Comparison of ENCODE assay signal across 24 mouse cellular contexts in the genomic region with DNA sequence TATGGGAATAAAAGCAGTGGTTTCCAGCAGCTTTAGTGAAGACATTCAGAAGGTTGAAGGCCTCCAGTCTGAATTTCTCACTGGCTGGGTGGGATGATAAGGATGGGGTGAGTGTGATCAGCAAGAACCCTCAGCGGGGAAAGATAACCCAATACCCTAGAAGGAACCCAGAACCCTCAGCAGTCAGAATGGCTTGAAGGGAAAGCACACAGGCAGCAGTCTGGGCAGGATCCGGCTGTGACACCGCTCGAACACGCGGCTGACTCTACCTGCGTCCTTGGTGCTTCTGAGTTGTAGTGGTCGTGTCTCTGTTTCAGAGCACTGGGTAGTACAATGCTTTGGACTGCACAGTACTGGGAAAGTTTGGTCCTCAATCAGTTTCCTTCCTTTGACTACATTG. TPM values are rescaled to one million over a fixed set of nuclear protein-coding genes. Genes with fewer than 3 reads are reported as not detected.
DNase-seq lines count a peak whose midpoint lies in the region; ATAC-seq and TF ChIP-seq lines count a peak whose summit lies in the region.
"Had no signal": no experiment of that assay in that cellular context is flagged by ENCODE, and none has a peak within 500 bp of the region (broad histone marks: within the 10 kb centered on the region; RNA-seq: fewer than 3 reads in every experiment).

No protein-coding gene starts in this region.

- TF ChIP-seq CTCF in liver, postnatal 0 days (IDR thresholded peaks at IDR 0.05; ENCODE audit: low read depth): no peak

- no peak for TF ChIP-seq EP300 in liver, postnatal 0 days (IDR thresholded peaks at IDR 0.05; ENCODE audit: low read depth)

- no peak overlapping the region for H3K9ac ChIP-seq in liver, embryonic 12.5 days
- H3K9ac ChIP-seq in liver, postnatal 0 days (replicated peaks): no peak overlapping the region
- H3K9ac ChIP-seq: embryonic facial prominence, embryonic 13.5 days; forebrain, embryonic 12.5 days; forebrain, embryonic 15.5 days; hindbrain, embryonic 14.5 days had no signal

- H3K27me3 ChIP-seq in liver, embryonic 12.5 days (replicated peaks): no peaks in the 10 kb centered on the region
- no peaks in the 10 kb centered on the region for H3K27me3 ChIP-seq in liver, postnatal 0 days (ENCODE audit: insufficient read depth, low read length)
- no peaks in the 10 kb centered on the region for H3K27me3 ChIP-seq in embryonic facial prominence, embryonic 10.5 days (replicated peaks; ENCODE audit: low read depth, poor library complexity, severe bottlenecking)
- H3K27me3 ChIP-seq: CH12.LX; embryonic facial prominence, embryonic 13.5 days; forebrain, embryonic 12.5 days; forebrain, embryonic 15.5 days had no signal

- H3K4me3 ChIP-seq in liver, embryonic 12.5 days: no peak overlapping the region
- no peak overlapping the region for H3K4me3 ChIP-seq in liver, postnatal 0 days (ENCODE audit: low read depth, low read length)
- no peak overlapping the region for H3K4me3 ChIP-seq in embryonic facial prominence, embryonic 10.5 days
- H3K4me3 ChIP-seq: embryonic facial prominence, embryonic 13.5 days; erythroblast, embryonic 14.5 days; forebrain, embryonic 12.5 days; forebrain, embryonic 15.5 days; heart, adult 2 months; hindbrain, embryonic 10.5 days had no signal

- no peak for DNase-seq in liver, postnatal 0 days
- peak; percentile 12 for DNase-seq in induced T-regulatory cell, adult 2 months (ENCODE audit: low read depth)
- DNase-seq in right cerebral cortex, adult 18-20 months: no peak
- no peak for DNase-seq in embryonic facial prominence, embryonic 10.5 days (ENCODE audit: low spot score)
- DNase-seq: adrenal gland, adult 2 months; adrenal gland, postnatal 14 days; cerebellum, adult 11 months; cerebellum, adult 2 months; cerebellum, adult 9-11 months; cerebellum, postnatal 25 days; gastrocnemius, postnatal 36 days; heart, adult 2 months had no signal

- WGBS in liver, embryonic 12.5 days (ENCODE audit: insufficient replicate concordance): 81% methylated on average over 8 of the region's 8 CpGs
- 88% methylated on average over 8 of the region's 8 CpGs for WGBS in liver, postnatal 0 days (ENCODE audit: insufficient replicate concordance)
- 93% methylated on average over 8 of the region's 8 CpGs for WGBS in embryonic facial prominence, embryonic 10.5 days

- H3K9me3 ChIP-seq in liver, embryonic 12.5 days (replicated peaks): no peaks in the 10 kb centered on the region
- no peaks in the 10 kb centered on the region for H3K9me3 ChIP-seq in liver, postnatal 0 days (ENCODE audit: low read length)
- no peaks in the 10 kb centered on the region for H3K9me3 ChIP-seq in embryonic facial prominence, embryonic 10.5 days
- H3K9me3 ChIP-seq: embryonic facial prominence, embryonic 13.5 days; forebrain, embryonic 12.5 days; forebrain, embryonic 15.5 days; G1E; hindbrain, embryonic 10.5 days had no signal

- ATAC-seq in liver, embryonic 12.5 days: peak; percentile 63; the same call in 1 of the 2 replicates
- ATAC-seq in liver, postnatal 0 days: no peak
- peak; percentile 49 for ATAC-seq in CD4-positive, CD25-positive, alpha-beta regulatory T cell, adult 4 months
- ATAC-seq: forebrain, embryonic 15.5 days; hindbrain, postnatal 0 days had no signal

- H3K36me3 ChIP-seq in liver, embryonic 12.5 days: peaks cover 66% of the 10 kb centered on the region
- H3K36me3 ChIP-seq in liver, postnatal 0 days (replicated peaks; ENCODE audit: insufficient read depth, low read length): peaks cover 44% of the 10 kb centered on the region
- H3K36me3 ChIP-seq in embryonic facial prominence, embryonic 10.5 days (replicated peaks): peaks cover 79% of the 10 kb centered on the region

- peaks cover 21% of the 10 kb centered on the region for H3K4me1 ChIP-seq in liver, embryonic 12.5 days
- H3K4me1 ChIP-seq in liver, postnatal 0 days (ENCODE audit: insufficient read depth): no peaks in the 10 kb centered on the region
- peaks cover 5% of the 10 kb centered on the region; the same call in 1 of the 2 replicates for H3K4me1 ChIP-seq in embryonic facial prominence, embryonic 10.5 days
- H3K4me1 ChIP-seq: embryonic facial prominence, embryonic 13.5 days; forebrain, embryonic 12.5 days; hindbrain, embryonic 10.5 days had no signal

- H3K27ac ChIP-seq in liver, embryonic 12.5 days: no peak overlapping the region
- no peak overlapping the region for H3K27ac ChIP-seq in liver, postnatal 0 days (ENCODE audit: low read depth)
- no peak overlapping the region for H3K27ac ChIP-seq in embryonic facial prominence, embryonic 10.5 days (replicated peaks)
- H3K27ac ChIP-seq: embryonic facial prominence, embryonic 13.5 days; forebrain, embryonic 12.5 days; forebrain, embryonic 15.5 days; heart, adult 2 months; hindbrain, embryonic 10.5 days; hindbrain, embryonic 14.5 days; hindbrain, postnatal 0 days had no signal

- H3K4me2 ChIP-seq in liver, embryonic 12.5 days: no peak overlapping the region
- H3K4me2 ChIP-seq in liver, postnatal 0 days (ENCODE audit: low read depth, low read length): no peak overlapping the region
- H3K4me2 ChIP-seq: embryonic facial prominence, embryonic 13.5 days; forebrain, embryonic 12.5 days; forebrain, embryonic 15.5 days; heart, embryonic 11.5 days; hindbrain, embryonic 14.5 days had no signal

RNA-seq across cellular contexts. Expression of a gene that starts 58.6 kb away (rescaled TPM):
- polyA plus RNA-seq in liver, embryonic 12.5 days (2016; fragmentation: Nextera tagmentation; extraction: Ambion mirVana): 31.5 and 32.1 TPM in 2 replicates
- 15.3 and 16.2 TPM in 2 replicates for polyA plus RNA-seq in liver, postnatal 0 days (2015; fragmentation: Nextera tagmentation; extraction: Ambion mirVana)
- 100 to 1,000 TPM in 1 of 2 experiments, 10 to 100 TPM in 1; 98.6 to 119 TPM for polyA plus RNA-seq in CD4-positive, CD25-positive, alpha-beta regulatory T cell, adult 4 months (2017; shearing (Covaris generic))
- polyA plus RNA-seq in embryonic facial prominence, embryonic 10.5 days (2016; fragmentation: Nextera tagmentation; extraction: Ambion mirVana): 30.4 and 30.5 TPM in 2 replicates
